Mouse (Mus musculus): ENCODE measurements around the gene Gdf7. TPM values are rescaled to one million over a fixed set of nuclear protein-coding genes. Genes with fewer than 3 reads are reported as not detected.

Gene Gdf7
- polyA plus RNA-seq, 1 experiment from 2014 or later = not detected

- no peak for ATAC-seq (ENCODE audit: insufficient number of reproducible peaks, insufficient read depth, low FRiP score, low read depth)
- no peaks in the 10 kb centered on the region for H3K9me3 ChIP-seq (ENCODE audit: control insufficient read depth, low read depth, low read length)
- H3K4me3 ChIP-seq (ENCODE audit: low read depth, low read length) = no peak overlapping the region
- no peak overlapping the region for H3K4me2 ChIP-seq (replicated peaks; ENCODE audit: low read depth, low read length)
- H3K27ac ChIP-seq (ENCODE audit: low read length) = no peak overlapping the region
- no peaks in the 10 kb centered on the region for H3K27me3 ChIP-seq (ENCODE audit: control insufficient read depth, insufficient read depth, low read length)
- no peak overlapping the region for H3K9ac ChIP-seq (replicated peaks; ENCODE audit: low read depth, low read length)
- peaks cover 10% of the 10 kb centered on the region for H3K36me3 ChIP-seq (ENCODE audit: control insufficient read depth, insufficient read depth, low read length)
- H3K4me1 ChIP-seq (ENCODE audit: control insufficient read depth, insufficient read depth, low read length) = peaks cover 2% of the 10 kb centered on the region; the same call in 1 of the 2 replicates
- 91% methylated on average over 10 of the region's 10 CpGs for whole genome bisulfite sequencing
Measured at GRCm38 (mm10) chr12:8324086-8324485, 22.3 kb upstream of the Gdf7 start.

- Histone ChIP-seq H3K4me3 (ENCODE audit: low read depth, low read length) (no peak overlapping the region), H3K27me3 (ENCODE audit: control insufficient read depth, insufficient read depth, low read length) (no peaks in the 10 kb centered on the region), H3K27ac (ENCODE audit: low read length) (no peak overlapping the region), H3K9ac (replicated peaks; ENCODE audit: low read depth, low read length) (no peak overlapping the region), H3K9me3 (ENCODE audit: control insufficient read depth, low read depth, low read length) (no peaks in the 10 kb centered on the region), H3K36me3 (ENCODE audit: control insufficient read depth, insufficient read depth, low read length) (peaks cover 8% of the 10 kb centered on the region), H3K4me1 (ENCODE audit: control insufficient read depth, insufficient read depth, low read length) (no peaks in the 10 kb centered on the region), H3K4me2 (replicated peaks; ENCODE audit: low read depth, low read length) (no peak overlapping the region)
- WGBS = 87% methylated on average over 10 of the region's 10 CpGs
- no peak for ATAC-seq (ENCODE audit: insufficient number of reproducible peaks, insufficient read depth, low FRiP score, low read depth)
Measured at GRCm38 (mm10) chr12:8321506-8321905, 19.8 kb upstream of the Gdf7 start.

DNA sequence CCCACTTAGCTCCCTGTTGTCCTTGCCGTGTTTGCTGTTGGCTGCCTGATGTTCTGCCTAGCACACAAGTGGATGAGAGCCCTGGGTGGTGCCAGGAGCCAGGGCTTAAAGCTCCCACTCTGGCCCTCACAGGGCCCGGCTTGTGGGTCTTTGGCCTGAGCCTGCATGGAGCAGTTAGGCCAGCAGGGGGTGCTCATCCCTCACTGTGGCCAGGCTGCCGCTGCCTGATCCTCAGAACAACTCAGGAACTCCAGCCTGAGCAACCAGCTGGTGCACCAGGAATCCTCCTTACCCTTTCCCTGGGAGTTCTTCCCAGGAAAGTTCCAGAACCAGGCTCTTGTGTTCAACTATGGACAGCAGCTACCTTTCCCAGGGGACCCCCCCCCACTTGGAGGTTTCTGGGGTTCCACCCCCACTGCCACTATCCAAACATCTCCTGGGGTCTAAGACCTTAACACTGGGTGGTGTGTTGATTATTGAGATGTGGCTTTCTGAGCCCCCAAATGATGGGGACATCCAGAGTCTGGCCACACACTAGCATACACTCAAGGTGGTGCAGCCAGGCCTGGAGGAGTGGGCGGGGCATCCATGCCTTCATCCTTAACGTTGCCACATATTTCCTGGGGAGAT, 18.4 kb upstream of the Gdf7 start:
- no peak for ATAC-seq (ENCODE audit: insufficient number of reproducible peaks, insufficient read depth, low FRiP score, low read depth)
- Histone ChIP-seq H3K4me2 (replicated peaks; ENCODE audit: low read depth, low read length) (no peak overlapping the region), H3K9me3 (ENCODE audit: control insufficient read depth, low read depth, low read length) (no peaks in the 10 kb centered on the region), H3K9ac (replicated peaks; ENCODE audit: low read depth, low read length) (no peak overlapping the region), H3K4me1 (ENCODE audit: control insufficient read depth, insufficient read depth, low read length) (no peaks in the 10 kb centered on the region), H3K36me3 (ENCODE audit: control insufficient read depth, insufficient read depth, low read length) (peaks cover 8% of the 10 kb centered on the region), H3K4me3 (ENCODE audit: low read depth, low read length) (no peak overlapping the region), H3K27ac (ENCODE audit: low read length) (no peak overlapping the region), H3K27me3 (ENCODE audit: control insufficient read depth, insufficient read depth, low read length) (no peaks in the 10 kb centered on the region)
- WGBS = 36% methylated on average over 5 of the region's 5 CpGs

DNA sequence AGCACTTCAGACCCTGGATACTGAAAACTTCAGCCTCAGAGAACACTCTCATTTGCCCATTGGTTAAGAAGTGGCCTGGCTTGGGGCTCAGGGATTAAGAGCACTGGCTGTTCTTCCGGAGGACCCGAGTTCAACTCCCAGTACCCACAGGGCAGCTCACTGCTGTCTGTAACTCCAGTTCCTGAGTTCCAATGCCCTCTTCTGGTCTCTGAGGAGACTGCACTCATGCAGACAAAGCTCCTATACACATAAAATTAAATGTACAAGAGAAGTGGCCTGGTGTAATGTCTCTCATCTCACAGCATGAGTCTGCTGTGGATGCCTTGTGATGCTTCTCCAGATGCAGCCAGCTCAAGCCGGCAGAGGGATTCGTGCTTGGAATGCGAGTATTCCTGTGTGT, 14.8 kb upstream of the Gdf7 start:
- Histone ChIP-seq H3K4me3 (ENCODE audit: low read depth, low read length) (no peak overlapping the region), H3K27me3 (ENCODE audit: control insufficient read depth, insufficient read depth, low read length) (no peaks in the 10 kb centered on the region), H3K36me3 (ENCODE audit: control insufficient read depth, insufficient read depth, low read length) (peaks cover 2% of the 10 kb centered on the region; the same call in 1 of the 2 replicates), H3K9ac (replicated peaks; ENCODE audit: low read depth, low read length) (no peak overlapping the region), H3K4me1 (ENCODE audit: control insufficient read depth, insufficient read depth, low read length) (0 out of 2 replicates have a peak, but pooled peaks cover 7% of the 10 kb centered on the region), H3K4me2 (replicated peaks; ENCODE audit: low read depth, low read length) (no peak overlapping the region), H3K27ac (ENCODE audit: low read length) (no peak overlapping the region), H3K9me3 (ENCODE audit: control insufficient read depth, low read depth, low read length) (no peaks in the 10 kb centered on the region)
- ATAC-seq (ENCODE audit: insufficient number of reproducible peaks, insufficient read depth, low FRiP score, low read depth) = no peak
- 86% methylated on average over 5 of the region's 5 CpGs for WGBS

DNA sequence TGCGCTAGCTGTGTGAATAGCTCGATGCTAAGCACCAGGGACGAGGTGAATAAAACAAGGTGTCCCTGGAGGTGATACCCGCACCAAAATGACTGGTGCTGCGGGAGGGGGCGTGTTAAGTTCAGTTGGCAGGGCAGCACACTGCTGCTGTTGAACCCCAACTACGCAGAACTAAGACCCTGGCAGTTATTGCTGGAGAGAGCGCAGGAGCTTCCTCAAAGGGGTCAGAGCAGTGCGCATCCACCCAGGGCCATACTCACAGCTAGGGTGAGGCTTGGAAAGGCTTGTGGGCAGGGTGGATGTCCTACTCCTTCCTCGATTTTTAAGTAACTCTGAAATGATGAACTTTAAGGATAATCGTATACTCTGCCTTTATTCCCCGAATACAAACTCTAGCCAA, 12.0 kb upstream of the Gdf7 start:
- H3K4me2 ChIP-seq (replicated peaks; ENCODE audit: low read depth, low read length) = peak overlapping the region; percentile 57
- ATAC-seq (ENCODE audit: insufficient number of reproducible peaks, insufficient read depth, low FRiP score, low read depth) = 0 out of 2 replicates have a peak, but pooled peaks have one; percentile 2
- H3K27me3 ChIP-seq (ENCODE audit: control insufficient read depth, insufficient read depth, low read length) = 0 out of 2 replicates have a peak, but pooled peaks cover 2% of the 10 kb centered on the region
- peak overlapping the region; percentile 63 for H3K4me3 ChIP-seq (ENCODE audit: low read depth, low read length)
- H3K27ac ChIP-seq (ENCODE audit: low read length) = no peak overlapping the region
- H3K36me3 ChIP-seq (ENCODE audit: control insufficient read depth, insufficient read depth, low read length) = no peaks in the 10 kb centered on the region
- WGBS = 20% methylated on average over 12 of the region's 12 CpGs
- H3K4me1 ChIP-seq (ENCODE audit: control insufficient read depth, insufficient read depth, low read length) = 0 out of 2 replicates have a peak, but pooled peaks cover 7% of the 10 kb centered on the region
- H3K9ac ChIP-seq (replicated peaks; ENCODE audit: low read depth, low read length) = peak overlapping the region; percentile 52; the same call in 1 of the 2 replicates
- no peaks in the 10 kb centered on the region for H3K9me3 ChIP-seq (ENCODE audit: control insufficient read depth, low read depth, low read length)

DNA sequence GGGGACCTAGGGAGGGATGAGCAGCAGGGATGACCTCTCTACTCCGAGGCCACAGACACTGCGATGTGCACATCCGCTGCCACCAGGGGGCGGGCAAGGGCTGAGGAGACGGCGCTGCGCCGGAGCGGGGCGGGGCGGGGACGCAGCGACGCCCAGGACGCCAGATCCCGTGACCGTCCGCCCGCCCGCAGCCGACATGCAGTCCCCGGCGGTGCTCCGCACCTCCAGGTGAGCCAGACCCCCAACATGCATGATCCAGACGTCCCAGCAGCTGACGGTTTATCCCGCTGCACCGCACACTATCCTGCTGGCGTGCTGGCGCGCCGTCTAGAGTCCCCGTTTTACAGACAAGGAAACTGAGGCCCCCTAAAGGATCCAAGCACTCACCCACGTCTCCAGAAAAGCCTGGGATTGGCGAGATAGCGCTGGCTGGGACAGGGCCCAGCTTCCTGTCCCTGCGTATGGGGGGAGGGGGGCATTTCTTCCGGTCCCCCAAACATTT, 11.6 kb upstream of the Gdf7 start, which contains the start of gene Hs1bp3:
Gene Hs1bp3 (plus strand): TSS at position 163 of the 502 bp plus-strand sequence.
- Histone ChIP-seq H3K9ac (replicated peaks; ENCODE audit: low read depth, low read length) (peak within 1 kb of the TSS; percentile 52), H3K4me3 (ENCODE audit: low read depth, low read length) (peak within 1 kb of the TSS; percentile 63), H3K9me3 (ENCODE audit: control insufficient read depth, low read depth, low read length) (no peaks in the 10 kb centered on the region), H3K36me3 (ENCODE audit: control insufficient read depth, insufficient read depth, low read length) (no peaks in the 10 kb centered on the region), H3K4me1 (ENCODE audit: control insufficient read depth, insufficient read depth, low read length) (0 out of 2 replicates have a peak, but pooled peaks cover 7% of the 10 kb centered on the region), H3K4me2 (replicated peaks; ENCODE audit: low read depth, low read length) (peak within 1 kb of the TSS; percentile 57), H3K27ac (ENCODE audit: low read length) (no peak within 1 kb of the TSS), H3K27me3 (ENCODE audit: control insufficient read depth, insufficient read depth, low read length) (0 out of 2 replicates have a peak, but pooled peaks cover 2% of the 10 kb centered on the region)
- peak; percentile 83 for ATAC-seq (ENCODE audit: insufficient number of reproducible peaks, insufficient read depth, low FRiP score, low read depth)
- WGBS = under 1% methylated on average over 37 of the region's 38 CpGs

DNA sequence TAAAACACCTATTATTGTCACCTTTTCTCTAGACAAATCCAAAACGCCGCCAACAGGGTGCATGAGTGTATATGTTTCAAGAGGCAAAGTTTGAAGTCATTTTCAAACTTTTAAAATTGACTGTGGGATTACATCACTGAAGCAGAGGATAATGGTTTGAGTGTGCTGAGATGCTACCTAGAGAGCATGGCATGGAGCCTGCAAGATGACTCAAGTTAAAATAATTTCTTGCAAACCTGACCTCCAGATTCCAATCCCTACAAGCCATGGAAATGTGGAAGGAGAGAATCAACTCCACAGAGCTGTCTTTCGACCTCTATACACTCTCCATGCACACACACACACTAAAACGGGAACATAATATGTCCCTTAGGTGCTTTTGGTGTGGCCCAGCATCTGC, 10.5 kb upstream of the Gdf7 start:
- Histone ChIP-seq H3K9me3 (ENCODE audit: control insufficient read depth, low read depth, low read length) (no peaks in the 10 kb centered on the region), H3K36me3 (ENCODE audit: control insufficient read depth, insufficient read depth, low read length) (no peaks in the 10 kb centered on the region), H3K9ac (replicated peaks; ENCODE audit: low read depth, low read length) (no peak overlapping the region), H3K27me3 (ENCODE audit: control insufficient read depth, insufficient read depth, low read length) (0 out of 2 replicates have a peak, but pooled peaks cover 2% of the 10 kb centered on the region), H3K4me1 (ENCODE audit: control insufficient read depth, insufficient read depth, low read length) (0 out of 2 replicates have a peak, but pooled peaks cover 7% of the 10 kb centered on the region), H3K4me2 (replicated peaks; ENCODE audit: low read depth, low read length) (no peak overlapping the region), H3K27ac (ENCODE audit: low read length) (no peak overlapping the region), H3K4me3 (ENCODE audit: low read depth, low read length) (no peak overlapping the region)
- ATAC-seq (ENCODE audit: insufficient number of reproducible peaks, insufficient read depth, low FRiP score, low read depth) = no peak
- 88% methylated on average over 4 of the region's 4 CpGs for WGBS

- Histone ChIP-seq H3K9me3 (ENCODE audit: control insufficient read depth, low read depth, low read length) (no peaks in the 10 kb centered on the region), H3K27me3 (ENCODE audit: control insufficient read depth, insufficient read depth, low read length) (0 out of 2 replicates have a peak, but pooled peaks cover 2% of the 10 kb centered on the region), H3K4me3 (ENCODE audit: low read depth, low read length) (no peak overlapping the region), H3K4me2 (replicated peaks; ENCODE audit: low read depth, low read length) (no peak overlapping the region), H3K9ac (replicated peaks; ENCODE audit: low read depth, low read length) (no peak overlapping the region), H3K4me1 (ENCODE audit: control insufficient read depth, insufficient read depth, low read length) (0 out of 2 replicates have a peak, but pooled peaks cover 7% of the 10 kb centered on the region), H3K27ac (ENCODE audit: low read length) (no peak overlapping the region), H3K36me3 (ENCODE audit: control insufficient read depth, insufficient read depth, low read length) (no peaks in the 10 kb centered on the region)
- ATAC-seq (ENCODE audit: insufficient number of reproducible peaks, insufficient read depth, low FRiP score, low read depth) = no peak
- WGBS = 52% methylated on average over 17 of the region's 17 CpGs
Measured at GRCm38 (mm10) chr12:8310992-8311391, 9.2 kb upstream of the Gdf7 start.
